Mouse (Mus musculus) ES-E14 (cell line): ENCODE measurements around the gene Pigw. TPM values are rescaled to one million over a fixed set of nuclear protein-coding genes. Genes with fewer than 3 reads are reported as not detected.

Experiments used
- DNase-seq: peaks from one replicate; pipeline ENCODE4 v3.0.0-alpha.2; 2013; ENCODE audit warnings: low read depth, low spot score
- H3K27ac ChIP-seq: 2 replicates; pipeline ENCODE4 v1.5.1; 2012; ENCODE audit warnings: low read depth, mild to moderate bottlenecking, low read length, moderate library complexity, mixed read lengths; ENCODE audit not compliant: poor library complexity, insufficient read depth, severe bottlenecking
- H3K36me3 ChIP-seq: 2 replicates; pipeline ENCODE4 v1.6.1; 2012; ENCODE audit warnings: mild to moderate bottlenecking, low read length, moderate library complexity, mixed read lengths; ENCODE audit not compliant: control insufficient read depth, poor library complexity, insufficient read depth, severe bottlenecking
- H3K4me1 ChIP-seq, 2 experiments: fragments of 150-350 bp in 1 of 2; sonication (generic) in 1 of 2; 2 replicates each; pipeline ENCODE4 v1.6.1; 2012; ENCODE audit warnings: low read length in 2 of 2, mild to moderate bottlenecking in 1 of 2, mixed read lengths in 1 of 2; ENCODE audit not compliant: control insufficient read depth in 2 of 2, insufficient read depth in 2 of 2, poor library complexity in 1 of 2
- H3K4me3 ChIP-seq, 2 experiments: fragments of 150-350 bp in 1 of 2; sonication (generic) in 1 of 2; 2 replicates each; pipeline ENCODE4 v1.5.1; 2012; ENCODE audit warnings: low read length in 2 of 2, low read depth in 1 of 2, mild to moderate bottlenecking in 1 of 2, mixed read lengths in 1 of 2; ENCODE audit not compliant: insufficient read depth in 1 of 2, poor library complexity in 1 of 2, severe bottlenecking in 1 of 2
- H3K9ac ChIP-seq: 2 replicates; pipeline ENCODE4 v1.6.1; 2012; ENCODE audit warnings: low read depth, mild to moderate bottlenecking, low read length, mixed read lengths; ENCODE audit not compliant: poor library complexity, insufficient read depth, severe bottlenecking
- H3K9me3 ChIP-seq: fragments of 150-350 bp; sonication (generic); 2 replicates; pipeline ENCODE4 v1.6.1; 2012; ENCODE audit warnings: low read depth, mild to moderate bottlenecking, low read length; ENCODE audit not compliant: control insufficient read depth, insufficient read depth
- CHD2 ChIP-seq: IDR thresholded peaks from 2 replicates; pipeline ENCODE4 v1.6.1; 2014; ENCODE audit warnings: mild to moderate bottlenecking, low read depth, low read length, inconsistent platforms
- HCFC1 ChIP-seq: IDR thresholded peaks from 2 replicates; pipeline ENCODE4 v1.6.1; 2012; ENCODE audit warnings: low read length, inconsistent platforms, borderline replicate concordance; ENCODE audit not compliant: insufficient read depth
- MAFK ChIP-seq: IDR thresholded peaks from 2 replicates; pipeline ENCODE4 v1.6.1; 2014; ENCODE audit warnings: mild to moderate bottlenecking, low read depth, low read length, inconsistent platforms; ENCODE audit not compliant: insufficient read depth
- ZC3H11A ChIP-seq: IDR thresholded peaks from 2 replicates; pipeline ENCODE4 v1.6.1; 2012; ENCODE audit warnings: low read depth, mild to moderate bottlenecking, inconsistent platforms, low read length, borderline replicate concordance
- ZNF384 ChIP-seq: IDR thresholded peaks from 2 replicates; pipeline ENCODE4 v1.6.1; 2012; ENCODE audit warnings: low read depth, low read length, inconsistent platforms
- in situ Hi-C, 2 experiments: fragments of 600-800 bp; cut with MboI; formaldehyde crosslinking; loops; one replicate each; pipeline ENCODE4 v1.15.1; 2025; ENCODE audit warnings: low sequenced_read_pairs in 2 of 2, inconsistent platforms in 1 of 2; ENCODE audit not compliant: unreplicated experiment in 2 of 2
- total RNA-seq: library from RNA; depleted of rRNA; stranded (reverse); fragments of 300-350 nt; gene quantifications from 2 replicates; pipeline ENCODE4 v1.2.3, GENCODE M21; 2012; rRNA removed

Gene Pigw
- total RNA-seq, 1 experiment, result 7.7 TPM

GRCm38 (mm10) chr11:84827901-84828503, 52.1 kb downstream of the Pigw start:
- H3K4me3 ChIP-seq, result peak overlapping the region; percentile 90 to 92
- H3K36me3 ChIP-seq, result peaks cover 3% of the 10 kb centered on the region
- H3K4me1 ChIP-seq, result peaks cover 0 to 2% of the 10 kb centered on the region in 2 experiments; a peak in 2 of 4 replicates
- H3K9me3 ChIP-seq, result no peaks in the 10 kb centered on the region
- H3K9ac ChIP-seq, result peak overlapping the region; percentile 80
- in situ Hi-C loops, result no loop called here
- DNase-seq, result no peak
- H3K27ac ChIP-seq, result no peak overlapping the region
- TF ChIP-seq CHD2 (no peak), ZC3H11A (no peak), HCFC1 (no peak), MAFK (no peak), ZNF384 (no peak)

- in situ Hi-C loops, result no loop called here
Observed at GRCm38 (mm10) chr11:84827492-84827891, 52.6 kb downstream of the Pigw start.

More at GRCm38 (mm10) chr11:84827492-84827891, 52.6 kb downstream of the Pigw start:
- Histone ChIP-seq H3K36me3 (peaks cover 3% of the 10 kb centered on the region), H3K9me3 (no peaks in the 10 kb centered on the region), H3K9ac (no peak overlapping the region), H3K4me3 (no peak overlapping the region), H3K4me1 (peaks cover 0 to 2% of the 10 kb centered on the region in 2 experiments; a peak in 2 of 4 replicates), H3K27ac (no peak overlapping the region)
- DNase-seq, result no peak
- TF ChIP-seq ZC3H11A, result no peak
- no peak for TF ChIP-seq HCFC1
- no peak for TF ChIP-seq MAFK
- TF ChIP-seq ZNF384, result no peak
- no peak for TF ChIP-seq CHD2

Other genes starting within 250 kb of the Pigw start
- 9.4 and 9.9 TPM in 2 replicates for gene Mrm1, start 60.8 kb downstream of the Pigw start, total RNA-seq
- gene Dhrs11, start 51.3 kb downstream of the Pigw start, total RNA-seq, result 5.2 and 6.2 TPM in 2 replicates
- gene Ggnbp2, start 9.5 kb downstream of the Pigw start, total RNA-seq, result 38.6 and 59.1 TPM in 2 replicates
- gene Myo19, start 137 bp downstream of the Pigw start, total RNA-seq, result 16.2 and 20.2 TPM in 2 replicates
- 57.4 and 80.4 TPM in 2 replicates for gene Znhit3, start 36.1 kb upstream of the Pigw start, total RNA-seq
- 17.1 and 17.3 TPM in 2 replicates for gene Car4, start 77.5 kb upstream of the Pigw start, total RNA-seq